In genomic region chr7:75387821-75388431, GRCm38 (mm10) we compare ENCODE assay signal across 20 mouse cellular contexts.
DNase-seq lines count a peak whose midpoint lies in the region; ATAC-seq and TF ChIP-seq lines count a peak whose summit lies in the region.
"Had no signal": no experiment of that assay in that cellular context is flagged by ENCODE, and none has a peak within 500 bp of the region (broad histone marks: within the 10 kb centered on the region; RNA-seq: fewer than 3 reads in every experiment).

No protein-coding gene starts in this region.

- H3K27me3 ChIP-seq in heart, postnatal 0 days (ENCODE audit: control insufficient read depth, insufficient read depth, low read length): no peaks in the 10 kb centered on the region
- no peaks in the 10 kb centered on the region for H3K27me3 ChIP-seq in limb, embryonic 10.5 days (ENCODE audit: low read depth, poor library complexity, severe bottlenecking)
- H3K27me3 ChIP-seq: forebrain, embryonic 13.5 days; hindbrain, embryonic 15.5 days had no signal

- DNase-seq in heart, adult 11 months: peak; percentile 53
- no peak for DNase-seq in heart, adult 8-10 months (ENCODE audit: low spot score)
- DNase-seq in heart, postnatal 0 days (ENCODE audit: low spot score): no peak
- no peak for DNase-seq in heart, postnatal 36 days
- peak; percentile 66 for DNase-seq in CD4-positive, CD25-positive, alpha-beta regulatory T cell, adult 2 months (ENCODE audit: low read depth, low spot score)
- peak; percentile 76 for DNase-seq in induced T-regulatory cell, adult 2 months (ENCODE audit: low read depth)
- no peak for DNase-seq in cerebellum, adult 11 months
- no peak for DNase-seq in limb, embryonic 10.5 days (ENCODE audit: low spot score)
- DNase-seq: cerebellum, adult 8-10 months; heart, postnatal 10 days; lung, adult 18-20 months; lung, postnatal 14 days; midbrain, embryonic 14.5 days; right cerebral cortex, postnatal 14 days had no signal

- no peaks in the 10 kb centered on the region; the same call in none of the 2 replicates for H3K4me1 ChIP-seq in heart, postnatal 0 days (ENCODE audit: control insufficient read depth, insufficient read depth)
- no peaks in the 10 kb centered on the region for H3K4me1 ChIP-seq in limb, embryonic 10.5 days
- H3K4me1 ChIP-seq: forebrain, embryonic 13.5 days; hindbrain, embryonic 15.5 days had no signal

- peak overlapping the region; percentile 73 for H3K27ac ChIP-seq in heart, postnatal 0 days (ENCODE audit: low read depth)
- no peak overlapping the region for H3K27ac ChIP-seq in limb, embryonic 10.5 days
- H3K27ac ChIP-seq: forebrain, embryonic 13.5 days; hindbrain, embryonic 15.5 days had no signal

- no peak for TF ChIP-seq CTCF in heart, postnatal 0 days (IDR thresholded peaks at IDR 0.05; ENCODE audit: low read depth)

- no peak for TF ChIP-seq EP300 in heart, postnatal 0 days (IDR thresholded peaks at IDR 0.05; ENCODE audit: low read depth)

- no peak overlapping the region for H3K4me2 ChIP-seq in heart, postnatal 0 days (ENCODE audit: low read depth, low read length)
- H3K4me2 ChIP-seq: forebrain, embryonic 13.5 days; hindbrain, embryonic 15.5 days; liver, embryonic 11.5 days had no signal

- no peaks in the 10 kb centered on the region for H3K36me3 ChIP-seq in heart, postnatal 0 days (replicated peaks; ENCODE audit: control insufficient read depth, insufficient read depth, low read length)
- H3K36me3 ChIP-seq in limb, embryonic 10.5 days: no peaks in the 10 kb centered on the region
- H3K36me3 ChIP-seq: hindbrain, embryonic 15.5 days had no signal

- WGBS in heart, postnatal 0 days: 69% methylated on average over 6 of the region's 6 CpGs
- WGBS in limb, embryonic 10.5 days: 84% methylated on average over 6 of the region's 6 CpGs

- intact Hi-C loops in heart, postnatal 36 days (cut with DNase I): no loop called here

- H3K9me3 ChIP-seq in heart, postnatal 0 days (replicated peaks; ENCODE audit: control insufficient read depth, low read length): no peaks in the 10 kb centered on the region
- H3K9me3 ChIP-seq in limb, embryonic 10.5 days (replicated peaks): no peaks in the 10 kb centered on the region
- H3K9me3 ChIP-seq: forebrain, embryonic 13.5 days; hindbrain, embryonic 15.5 days had no signal

- H3K4me3 ChIP-seq in heart, postnatal 0 days (ENCODE audit: low read depth, low read length): no peak overlapping the region
- no peak overlapping the region for H3K4me3 ChIP-seq in limb, embryonic 10.5 days
- H3K4me3 ChIP-seq: erythroblast, embryonic 14.5 days; forebrain, embryonic 13.5 days; hindbrain, embryonic 15.5 days; myocyte had no signal

- no peak for ATAC-seq in heart, postnatal 0 days (ENCODE audit: insufficient read depth, low read depth)
- ATAC-seq: forebrain, embryonic 13.5 days; intestine, postnatal 0 days had no signal

- no peak overlapping the region for H3K9ac ChIP-seq in heart, postnatal 0 days (replicated peaks; ENCODE audit: low read depth, low read length)
- H3K9ac ChIP-seq: forebrain, embryonic 13.5 days; hindbrain, embryonic 15.5 days had no signal

Comparison
In these comparisons a context has a peak if more than half of its experiments do, and no peak if none do; other contexts are left out.
1. DNase-seq: peak in heart, adult 11 months (single experiment), CD4-positive, CD25-positive, alpha-beta regulatory T cell, adult 2 months (single experiment) and induced T-regulatory cell, adult 2 months (single experiment); none in heart, adult 8-10 months (single experiment), heart, postnatal 0 days (single experiment), heart, postnatal 36 days (0 of 2), cerebellum, adult 11 months (single experiment) and limb, embryonic 10.5 days (single experiment).